Mouse (Mus musculus): Measurements from ENCODE around the gene Bcap31.

GRCm38 (mm10) chrX:73690917-73691629 is 24.9 kb downstream of the Bcap31 start:
- TF ChIP-seq CTCF (IDR thresholded peaks at IDR 0.05; ENCODE audit: low read depth, low read length) (peak; percentile 71), POLR2A (IDR thresholded peaks at IDR 0.05; ENCODE audit: extremely low read depth, insufficient read depth, low read length) (no peak)
